Mouse (Mus musculus) megakaryocyte-erythroid progenitor cell, adult 5-6 weeks (primary cell): ENCODE results near the gene Lars2. TPM values are rescaled to one million over a fixed set of nuclear protein-coding genes. Genes with fewer than 3 reads are reported as not detected.
"Not testable (repeated sequence)": the region's sequence is repeated elsewhere in the genome, so short reads cannot be mapped to it uniquely, and the experiment has no call there.

Experiments
- ATAC-seq: replicated peaks from 2 replicates; pipeline ENCODE4 v1.8.0; 2016; ENCODE audit warnings: mild to moderate bottlenecking, inconsistent platforms; ENCODE audit not compliant: severe bottlenecking, poor library complexity, low FRiP score, low TSS enrichment
- total RNA-seq, 2 experiments: library from RNA; stranded (forward) in 1 of 2; stranded (reverse) in 1 of 2; fragments of 200-1000, 215-1000 nt in 1 of 2; fragments of >200 nt in 1 of 2; fragmentation: Nextera tagmentation in 1 of 2; gene quantifications; 2 replicates each; pipeline ENCODE4 v1.2.3; 2014 to 2017

Gene Lars2
- total RNA-seq, 2 experiments from 2014 or later = 83.4 to 9,051 TPM

GRCm38 (mm10) chr9:123388087-123389007 lies 21.6 kb downstream of the Lars2 start:
- not testable (repeated sequence) for ATAC-seq

GRCm38 (mm10) chr9:123391140-123391849 lies 24.6 kb downstream of the Lars2 start:
- ATAC-seq = no peak

- ATAC-seq = no peak
Measured at GRCm38 (mm10) chr9:123394856-123395255, 28.1 kb downstream of the Lars2 start.

- ATAC-seq = no peak
Measured at GRCm38 (mm10) chr9:123397701-123398100, 31.0 kb downstream of the Lars2 start.

- ATAC-seq = no peak
Measured at GRCm38 (mm10) chr9:123402215-123402614, 35.5 kb downstream of the Lars2 start.

- no peak for ATAC-seq
Measured at GRCm38 (mm10) chr9:123403031-123403430, 36.3 kb downstream of the Lars2 start.

- ATAC-seq = no peak
Measured at GRCm38 (mm10) chr9:123405231-123405630, 38.5 kb downstream of the Lars2 start.

GRCm38 (mm10) chr9:123408771-123409170 lies 42.0 kb downstream of the Lars2 start:
- no peak for ATAC-seq

GRCm38 (mm10) chr9:123429863-123430262 lies 63.1 kb downstream of the Lars2 start:
- ATAC-seq = no peak

- ATAC-seq = 0 out of 2 replicates have a peak, but pooled peaks have one; percentile 28
Measured at GRCm38 (mm10) chr9:123430973-123431372, 64.2 kb downstream of the Lars2 start.

GRCm38 (mm10) chr9:123438223-123438622 lies 71.5 kb downstream of the Lars2 start:
- ATAC-seq = no peak

- ATAC-seq = no peak
Measured at GRCm38 (mm10) chr9:123440230-123441058, 73.7 kb downstream of the Lars2 start.

- 0 out of 2 replicates have a peak, but pooled peaks have one; percentile 46 for ATAC-seq
Measured at GRCm38 (mm10) chr9:123447101-123447500, 80.4 kb downstream of the Lars2 start.

- no peak for ATAC-seq
Measured at GRCm38 (mm10) chr9:123448594-123448993, 81.9 kb downstream of the Lars2 start.

- ATAC-seq = peak; percentile 33; the same call in 1 of the 2 replicates
Measured at GRCm38 (mm10) chr9:123450174-123450573, 83.4 kb downstream of the Lars2 start.

GRCm38 (mm10) chr9:123451772-123452171 lies 85.0 kb downstream of the Lars2 start:
- ATAC-seq = no peak

GRCm38 (mm10) chr9:123456634-123457602 lies 90.2 kb downstream of the Lars2 start:
- ATAC-seq = no peak

GRCm38 (mm10) chr9:123457603-123458002 lies 90.9 kb downstream of the Lars2 start:
- no peak for ATAC-seq
